Mouse (Mus musculus) bone marrow macrophage, adult 2 months (primary cell): ENCODE results near the gene Agbl4.

ENCODE experiments used
- CTCF ChIP-seq: IDR thresholded peaks from 2 replicates; pipeline ENCODE4 v1.5.1; 2012; ENCODE audit warnings: low read depth, mild to moderate bottlenecking, low read length, moderate library complexity
- POLR2A ChIP-seq: IDR thresholded peaks from 2 replicates; pipeline ENCODE4 v1.6.1; 2012; ENCODE audit warnings: mild to moderate bottlenecking, low read depth, low read length, borderline replicate concordance

DNA sequence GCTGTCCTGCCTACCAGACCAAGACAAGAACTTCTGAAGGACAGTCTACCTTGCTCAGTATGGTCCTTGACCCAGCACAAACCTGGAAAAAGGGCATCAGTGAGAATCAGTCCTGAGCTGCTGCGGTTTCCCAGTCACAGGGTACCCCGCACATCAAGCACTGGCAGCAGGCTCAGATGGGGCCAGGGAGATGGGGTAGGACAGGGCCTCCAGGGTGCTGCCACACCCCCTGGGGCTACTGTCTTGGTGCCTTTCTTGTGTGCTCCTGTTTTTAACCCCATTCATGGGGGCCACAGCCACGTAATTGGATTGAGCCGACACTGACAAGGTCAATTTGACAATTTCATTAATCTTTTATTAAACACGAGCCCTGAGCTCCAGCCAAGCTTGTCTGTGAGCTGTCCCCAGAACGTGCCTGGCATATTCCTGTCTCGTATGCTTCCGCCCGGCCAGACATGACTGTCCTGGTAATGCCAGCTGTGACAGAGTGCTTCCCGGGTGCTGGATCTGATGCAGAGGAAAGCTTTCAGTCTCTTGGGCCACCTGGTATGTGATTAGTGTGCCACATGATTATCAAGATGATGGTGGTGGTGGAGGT lies 1078.0 kb downstream of the Agbl4 start:
- TF ChIP-seq CTCF, result no peak
- no peak for TF ChIP-seq POLR2A
